Mouse (Mus musculus) G1E-ER4 (cell line): Measurements from ENCODE around the gene Clic1. TPM values are rescaled to one million over a fixed set of nuclear protein-coding genes. Genes with fewer than 3 reads are reported as not detected.

Experiments
- GATA1 ChIP-seq: IDR thresholded peaks from one replicate; pipeline ENCODE4 v1.8.0; 2012; ENCODE audit warnings: low read length, inconsistent platforms
- polyA plus RNA-seq: library from polyadenylated mRNA; stranded (reverse); fragments of >175 nt; gene quantifications from 2 replicates; pipeline ENCODE4 v1.2.3, GENCODE M21; 2012

The Clic1 gene
- polyA plus RNA-seq, 1 experiment, result 168 TPM

DNA sequence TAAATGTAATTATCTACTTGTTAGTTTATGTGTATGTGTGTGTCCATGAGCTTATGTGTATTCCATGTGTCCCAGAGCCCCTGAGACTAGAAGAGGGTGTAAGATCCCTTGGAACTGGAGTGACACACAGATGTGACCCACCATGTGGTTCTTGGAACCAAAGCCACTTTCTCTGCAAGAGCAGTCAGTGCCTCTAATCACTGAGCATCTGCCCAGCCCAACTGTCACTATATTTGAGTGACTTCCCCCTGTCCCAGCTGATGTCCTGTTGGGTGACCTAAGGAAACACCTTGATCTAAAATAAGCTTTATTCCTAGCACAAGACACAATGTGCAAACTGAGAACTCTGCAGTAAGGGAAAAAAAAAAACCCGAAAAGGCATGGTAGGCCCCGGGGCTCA is 21.5 kb upstream of the Clic1 start:
- TF ChIP-seq GATA1, result no peak

DNA sequence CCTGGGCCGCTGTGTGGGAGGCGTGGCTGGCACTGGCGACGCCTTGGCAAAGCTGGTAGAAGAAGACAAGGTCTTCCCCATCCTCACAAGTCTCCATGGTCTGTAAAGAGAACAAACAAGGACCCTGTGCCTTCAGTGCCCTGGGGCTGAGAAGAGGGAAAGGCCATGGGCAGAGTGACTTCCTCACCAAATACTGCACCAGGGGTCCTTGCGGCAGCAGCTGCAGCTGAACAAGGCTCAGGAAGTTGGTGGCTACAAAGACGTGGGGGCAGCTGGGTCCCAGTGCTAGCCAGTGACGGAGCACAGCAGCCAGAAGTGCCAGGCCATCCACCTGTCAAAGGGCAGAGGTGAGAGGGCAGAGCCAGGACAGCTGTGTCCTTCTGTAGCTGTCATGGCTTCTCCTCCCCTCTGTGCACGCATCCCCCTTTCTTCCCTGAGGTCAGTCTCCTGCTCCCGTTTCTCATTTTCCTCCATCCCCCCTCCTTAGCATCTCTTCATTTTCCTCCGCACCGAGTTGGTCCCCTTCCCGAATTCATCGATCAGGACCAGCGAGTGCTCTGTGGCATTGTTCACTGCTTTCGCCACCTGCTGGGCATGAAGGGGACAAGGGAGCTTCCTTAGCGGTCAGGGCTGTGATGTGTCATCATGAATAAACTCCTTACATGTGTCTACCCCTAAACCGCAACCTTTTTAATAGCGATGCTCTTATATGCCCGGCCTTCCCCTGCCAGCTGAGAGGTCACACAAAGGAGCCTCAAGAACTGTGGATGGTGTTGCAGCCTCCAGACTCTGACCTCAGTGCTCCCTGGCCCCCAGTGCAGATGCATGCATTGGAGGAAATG is 19.9 kb upstream of the Clic1 start:
- TF ChIP-seq GATA1, result no peak

DNA sequence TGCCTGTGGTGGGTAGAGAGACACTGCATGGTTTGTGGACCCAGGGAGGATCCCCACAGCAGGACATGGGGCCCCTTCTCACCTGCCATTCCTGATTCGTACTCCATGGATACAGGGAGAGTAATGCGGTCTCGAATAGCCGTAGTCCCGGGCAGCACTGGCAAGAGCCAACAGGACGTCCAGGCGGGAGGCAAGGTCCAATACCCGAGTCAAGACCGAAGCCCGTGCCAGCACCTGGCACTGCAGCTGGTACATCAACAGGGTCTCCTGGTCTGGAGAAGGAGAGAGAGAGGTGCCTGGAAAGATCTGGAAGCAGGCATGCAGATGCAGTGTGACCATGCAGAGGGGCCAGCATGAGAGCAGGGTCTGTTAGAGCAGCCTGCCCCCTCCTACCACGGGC is 18.5 kb upstream of the Clic1 start:
- no peak for TF ChIP-seq GATA1

DNA sequence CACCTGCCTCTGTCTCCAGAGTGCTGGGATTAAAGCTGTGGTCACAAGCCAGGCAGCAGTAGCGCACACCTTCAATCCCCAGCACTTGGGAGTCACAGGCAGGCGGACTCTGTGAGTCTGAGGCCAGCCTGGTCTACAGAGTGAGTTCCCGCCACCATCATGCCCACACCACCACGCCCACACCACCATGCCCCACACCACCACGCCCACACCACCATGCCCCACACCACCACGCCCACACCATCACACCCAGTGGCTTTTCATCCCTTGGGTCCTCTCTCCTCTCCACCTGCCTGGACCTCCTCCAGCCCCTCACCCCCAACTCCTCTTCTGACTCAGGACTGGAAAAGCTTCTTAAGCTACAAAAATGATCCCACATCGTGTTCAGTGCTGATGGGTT is 17.9 kb upstream of the Clic1 start:
- TF ChIP-seq GATA1, result no peak

DNA sequence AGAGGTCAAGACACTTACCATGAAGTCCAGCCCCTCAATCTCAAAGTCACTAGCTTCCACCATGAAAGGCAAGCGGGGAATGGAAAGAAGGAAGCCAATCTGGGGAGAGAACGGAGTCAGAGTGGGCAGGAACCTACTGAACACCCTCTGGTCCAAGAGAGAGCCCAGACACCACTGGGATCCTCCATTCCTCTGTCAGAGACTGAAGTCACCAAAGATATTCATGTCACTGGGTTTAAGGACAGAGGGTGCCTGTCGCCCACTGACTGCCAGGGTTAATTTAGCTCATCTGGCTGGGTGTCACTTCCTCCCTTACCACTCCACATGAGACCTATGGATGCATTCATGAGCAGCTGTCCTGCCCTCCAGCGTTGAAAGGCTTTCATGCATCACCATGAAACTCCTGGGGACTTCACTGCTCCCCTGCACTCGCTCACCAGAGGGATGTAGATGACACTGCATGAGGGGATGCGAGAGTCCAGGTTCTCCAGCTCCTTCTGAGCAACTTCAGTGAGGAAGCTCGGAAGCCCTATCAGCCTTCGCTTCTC is 17.4 kb upstream of the Clic1 start:
- TF ChIP-seq GATA1, result no peak

DNA sequence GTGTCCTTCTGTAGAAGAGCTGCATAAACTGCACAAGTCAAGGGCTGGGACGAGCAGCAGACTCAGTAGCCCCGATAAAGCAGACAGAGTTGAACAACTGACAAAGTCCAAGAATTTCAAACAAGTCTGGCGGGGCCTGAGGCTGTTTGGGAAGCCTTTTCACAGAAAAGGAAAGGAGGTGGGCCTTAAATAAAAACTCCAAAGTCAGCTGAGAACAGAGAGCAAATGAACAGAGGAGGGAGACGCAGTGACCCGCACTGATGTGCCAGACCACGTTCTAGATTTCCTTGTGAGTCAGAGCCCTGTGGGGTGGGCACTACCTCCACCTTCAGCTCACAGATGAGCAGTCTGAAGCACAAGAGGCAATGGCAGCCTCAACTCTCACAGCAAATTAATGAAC is 14.9 kb upstream of the Clic1 start:
- TF ChIP-seq GATA1, result no peak

DNA sequence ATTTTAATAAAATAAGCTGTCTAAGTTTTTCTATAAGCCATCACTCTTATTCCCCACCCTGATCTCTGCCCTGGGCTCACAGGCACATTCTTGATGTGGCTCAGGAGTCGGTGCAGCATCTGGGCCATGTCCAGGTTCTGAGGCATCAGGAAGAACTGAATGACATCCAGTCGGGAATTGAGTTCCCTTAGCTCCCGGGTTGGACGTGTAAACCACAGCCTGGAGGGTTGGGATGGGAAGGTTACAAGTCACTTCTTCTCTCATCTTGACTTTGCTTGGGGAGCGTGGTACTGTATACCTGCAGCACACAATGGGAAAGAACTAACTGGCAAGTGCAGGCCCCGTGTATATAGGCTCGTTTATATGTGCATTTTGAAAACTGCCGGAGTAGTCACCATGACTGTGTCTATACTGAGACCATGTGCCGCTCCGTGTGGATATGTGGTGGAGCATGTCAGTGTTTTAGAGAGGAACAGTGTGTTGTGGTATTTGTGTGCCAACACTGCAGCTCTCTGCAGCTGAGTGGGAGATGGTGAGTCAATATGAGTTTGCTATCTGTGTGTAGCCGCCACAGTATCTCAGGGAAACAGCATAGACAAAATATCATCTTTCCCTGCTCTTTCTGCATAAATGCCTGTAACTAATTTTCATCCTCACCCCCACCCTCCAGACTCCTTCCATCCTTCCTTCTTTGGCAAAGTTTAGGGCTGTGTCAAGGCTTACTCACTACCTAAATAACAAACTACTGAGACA is 10.5 kb upstream of the Clic1 start:
- no peak for TF ChIP-seq GATA1

DNA sequence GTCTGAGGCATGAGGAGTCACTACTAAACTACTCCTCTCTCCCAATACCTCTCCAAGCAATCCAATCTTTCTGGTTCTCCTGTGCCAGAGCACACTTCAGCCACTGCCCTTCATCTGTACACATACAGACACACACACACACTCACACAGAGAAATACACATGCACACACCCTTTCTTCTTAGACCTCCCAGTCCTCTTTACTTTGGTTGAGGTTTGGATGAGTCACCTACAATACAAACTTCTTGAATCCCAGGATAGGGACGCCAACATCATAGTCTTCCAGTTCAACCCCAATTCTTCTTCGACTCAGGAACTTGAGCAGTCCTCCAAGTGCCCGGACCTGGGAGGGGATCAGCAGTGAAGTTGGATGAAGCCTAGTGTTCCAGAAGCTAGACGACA is 6.0 kb upstream of the Clic1 start:
- TF ChIP-seq GATA1, result no peak

DNA sequence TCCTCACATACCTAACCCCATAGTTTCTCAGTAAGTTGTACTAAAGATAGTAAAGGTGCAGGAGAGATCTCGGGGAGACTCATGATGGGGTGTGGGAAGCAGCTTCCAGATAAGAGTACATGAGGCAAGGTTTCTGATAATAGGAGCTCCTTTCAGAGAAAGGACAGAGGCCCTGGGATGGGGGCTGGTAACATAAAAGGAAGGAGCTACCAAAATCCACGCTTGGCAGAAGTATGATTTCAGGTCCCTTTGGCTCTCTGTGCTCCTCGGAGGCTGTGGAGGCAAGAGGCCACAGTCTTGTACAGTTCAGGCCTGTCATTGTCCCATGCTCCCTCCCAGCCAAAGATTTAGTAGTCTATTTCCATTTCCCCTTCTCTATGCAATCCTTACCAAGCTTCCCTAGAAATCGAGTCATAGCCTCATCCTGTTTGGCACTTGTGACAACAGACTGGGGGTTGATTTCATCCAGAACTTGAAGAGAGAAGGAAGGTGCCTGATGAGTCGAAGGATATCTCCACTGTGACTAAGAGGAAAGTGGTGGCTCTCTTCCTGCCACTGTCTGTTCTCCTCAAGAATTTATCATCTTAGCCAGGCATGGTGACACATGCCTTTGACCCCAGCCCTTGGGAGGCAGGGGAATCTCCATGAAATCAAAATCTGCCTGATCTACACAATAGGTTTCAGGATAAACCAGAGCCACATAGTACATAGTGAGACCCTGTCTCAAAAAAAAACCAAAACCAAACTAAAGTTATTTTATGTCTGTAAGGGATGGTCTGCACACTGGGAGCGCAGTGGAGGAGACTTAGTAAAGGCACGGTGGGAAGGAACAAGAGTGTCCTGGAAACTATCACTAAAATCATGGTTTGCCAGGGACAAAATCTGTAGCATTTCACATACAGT is 4.6 kb upstream of the Clic1 start:
- TF ChIP-seq GATA1, result peak; percentile 25

DNA sequence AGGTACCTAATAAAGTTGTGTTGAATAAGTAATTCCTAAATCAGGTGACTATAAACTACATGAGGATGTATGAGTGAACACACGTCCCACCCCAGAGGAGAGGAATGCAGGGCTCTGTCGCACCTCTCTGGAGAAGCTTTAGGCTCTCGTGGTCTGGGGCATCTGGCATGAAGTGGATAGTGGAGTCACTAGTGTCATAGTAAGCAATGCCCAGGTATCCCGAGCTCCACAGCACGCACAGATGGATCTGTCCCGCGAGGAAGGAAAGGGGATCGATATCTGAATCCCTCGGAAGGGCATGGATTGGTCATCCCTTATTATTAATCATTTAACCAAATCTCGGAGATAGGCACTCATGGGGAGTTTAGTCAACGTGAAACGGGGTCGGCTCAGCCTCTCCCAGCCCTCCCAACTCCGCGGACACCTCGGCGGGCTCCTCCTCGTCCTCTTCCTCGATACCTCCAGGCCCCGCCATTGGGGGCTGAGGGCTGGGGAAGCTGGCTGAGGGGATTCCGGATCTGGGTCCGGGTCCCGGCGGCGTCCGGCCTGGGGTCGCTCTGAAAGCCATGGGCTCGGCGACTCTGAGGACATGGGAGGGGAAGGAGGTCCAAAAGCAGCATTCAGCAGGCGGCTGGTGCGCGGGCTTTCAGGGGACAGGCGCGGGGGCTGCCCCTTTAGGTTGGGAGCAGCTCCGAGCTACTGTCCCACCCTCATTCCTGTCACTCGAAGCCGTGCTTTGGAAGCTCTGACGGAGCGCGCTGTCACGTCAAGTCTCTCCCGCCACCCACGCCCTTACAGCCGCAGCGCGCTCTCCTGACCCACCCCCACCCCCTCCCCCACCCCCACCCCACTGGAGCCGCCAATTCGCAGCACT is 3.7 kb upstream of the Clic1 start:
- TF ChIP-seq GATA1, result no peak

DNA sequence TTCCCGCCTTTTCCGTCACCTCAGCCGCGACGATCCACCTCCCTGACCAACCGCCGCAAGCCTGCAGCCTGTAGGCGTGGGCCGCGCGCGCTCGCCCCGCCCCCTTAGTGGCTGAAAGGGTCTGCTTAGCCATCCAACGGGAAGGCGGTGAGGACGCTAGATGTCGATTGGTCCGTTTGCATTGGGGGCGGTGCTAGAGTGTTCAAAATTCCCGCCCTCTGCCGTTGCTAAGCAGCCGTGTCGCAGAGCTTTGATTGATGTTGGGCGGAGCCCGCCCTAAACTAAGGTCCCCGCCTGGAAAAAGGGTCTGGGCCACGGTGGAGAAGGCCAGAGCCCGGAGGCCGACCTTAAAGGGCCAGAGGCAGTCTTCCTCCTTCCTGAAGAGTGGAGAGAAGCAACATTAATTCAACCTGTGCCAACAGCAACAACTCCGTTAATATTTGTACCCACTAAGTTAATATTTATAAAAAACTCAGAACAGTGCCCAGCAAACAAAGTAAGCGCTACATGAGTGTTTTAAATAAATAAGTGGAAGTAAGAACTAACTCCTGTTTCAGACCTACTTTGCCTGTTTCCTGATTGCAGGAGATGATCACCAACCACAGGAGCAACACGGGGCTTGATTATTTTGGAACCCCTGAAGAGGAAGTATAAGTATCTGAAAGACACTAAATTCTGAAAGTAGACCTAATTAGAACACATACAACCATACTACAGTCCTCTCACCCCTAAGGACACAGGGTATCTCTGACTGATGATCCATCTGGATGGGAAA is 2.9 kb upstream of the Clic1 start, which contains the start of gene Msh5:
TSS of gene Msh5 (minus strand) at position 65 of the 775 bp plus-strand sequence.
- no peak for TF ChIP-seq GATA1

DNA sequence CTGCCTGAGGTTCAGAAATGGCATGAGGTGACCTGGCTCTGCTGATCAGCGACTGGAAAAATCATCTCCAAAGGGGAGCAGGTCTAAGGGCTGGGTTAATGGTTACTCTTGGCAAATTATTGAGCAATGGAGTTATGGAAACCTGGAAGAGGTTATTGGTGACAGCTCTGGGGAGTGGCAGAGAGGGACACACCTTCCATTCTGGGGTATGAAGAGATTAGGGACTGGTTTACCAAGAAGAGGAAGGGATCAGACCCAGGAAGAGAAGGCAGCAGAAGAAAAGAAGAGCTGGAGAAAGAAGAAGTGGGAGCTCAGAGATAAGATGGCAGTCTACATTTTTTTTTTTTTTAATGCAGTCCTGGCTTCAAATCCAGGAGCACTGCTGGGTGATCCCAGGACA is 2.1 kb upstream of the Clic1 start:
- TF ChIP-seq GATA1, result no peak

DNA sequence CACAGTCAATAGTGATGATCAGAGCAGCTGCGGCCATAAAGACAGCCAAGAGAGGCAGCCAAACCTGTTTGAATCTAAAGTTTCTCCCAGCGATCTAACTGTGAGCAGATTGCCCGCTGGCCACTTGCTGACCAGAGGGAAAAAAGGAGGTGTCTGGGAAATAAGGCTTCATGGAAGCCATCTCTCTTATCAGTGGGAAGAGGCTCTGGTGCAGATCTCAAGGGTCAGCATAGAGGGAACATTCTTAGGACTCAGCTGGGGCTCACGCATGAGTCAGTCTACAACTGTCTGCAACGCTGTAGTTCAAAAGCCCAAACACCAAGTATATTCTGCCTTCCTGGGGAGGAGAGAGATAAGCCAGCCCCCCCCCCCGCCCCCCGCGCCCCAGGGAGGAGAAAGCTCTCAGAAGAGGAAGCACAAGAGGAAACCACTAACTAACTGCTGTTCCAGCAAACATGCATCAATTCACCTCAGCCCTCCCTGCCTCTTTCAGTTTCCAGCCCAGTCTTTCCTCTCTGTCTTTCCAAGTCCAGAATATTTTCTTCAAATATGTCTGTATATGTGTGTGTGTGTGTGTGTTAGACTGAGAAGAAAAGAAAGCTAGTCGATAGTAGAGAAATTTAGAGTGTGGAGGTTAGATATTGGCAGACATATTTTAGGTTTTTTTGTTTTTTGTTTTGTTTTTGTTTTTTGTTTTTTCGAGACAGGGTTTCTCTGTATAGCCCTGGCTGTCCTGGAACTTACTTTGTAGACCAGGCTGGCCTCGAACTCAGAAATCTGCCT is 1.4 kb upstream of the Clic1 start:
- TF ChIP-seq GATA1, result no peak

DNA sequence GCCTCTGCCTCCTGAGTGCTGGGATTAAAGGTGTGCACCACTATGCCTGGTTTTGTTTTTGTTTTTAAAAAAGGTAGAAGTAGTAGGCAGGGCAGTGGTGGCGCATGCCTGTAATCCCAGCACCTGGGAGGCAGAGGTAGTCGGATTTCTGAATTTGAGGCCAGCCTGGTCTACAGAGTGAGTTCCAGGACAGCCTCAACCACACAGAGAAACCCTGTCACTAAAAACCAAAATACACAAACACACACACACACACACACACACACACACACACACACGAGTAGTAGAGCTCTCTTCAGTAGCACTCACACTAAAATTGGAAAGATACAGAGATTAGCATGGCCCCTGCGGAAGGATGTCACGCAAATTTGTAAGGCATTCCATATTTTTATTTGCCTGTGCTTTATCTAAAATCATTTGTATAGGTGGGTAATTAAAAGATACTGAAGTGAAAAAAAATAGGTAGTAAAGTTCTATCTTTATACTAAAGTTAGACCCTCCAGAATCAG is 780 bp upstream of the Clic1 start:
- TF ChIP-seq GATA1, result no peak
